Mouse (Mus musculus) erythroblast, embryonic 14.5 days (primary cell): Measurements from ENCODE around the gene Rnf150. TPM values are rescaled to one million over a fixed set of nuclear protein-coding genes. Genes with fewer than 3 reads are reported as not detected.

Experiments used
- H3K27me3 ChIP-seq: 2 replicates; pipeline ENCODE4 v1.6.1; 2012; ENCODE audit warnings: inconsistent platforms; ENCODE audit not compliant: control insufficient read depth
- H3K36me3 ChIP-seq: 2 replicates; pipeline ENCODE4 v1.6.1; 2012; ENCODE audit warnings: mild to moderate bottlenecking, inconsistent platforms; ENCODE audit not compliant: control insufficient read depth
- H3K4me1 ChIP-seq: 2 replicates; pipeline ENCODE4 v1.6.1; 2012; ENCODE audit warnings: inconsistent platforms; ENCODE audit not compliant: control insufficient read depth
- H3K4me3 ChIP-seq: replicated peaks from 2 replicates; pipeline ENCODE3; 2012; ENCODE audit warnings: moderate library complexity, mild to moderate bottlenecking, inconsistent platforms
- H3K9me3 ChIP-seq: 2 replicates; pipeline ENCODE4 v1.6.1; 2012; ENCODE audit warnings: low read length, inconsistent platforms, mixed read lengths; ENCODE audit not compliant: control insufficient read depth
- GATA1 ChIP-seq: IDR thresholded peaks from 2 replicates; pipeline ENCODE4 v1.6.1; 2012; ENCODE audit warnings: low read length, inconsistent platforms, mixed read lengths
- TAL1 ChIP-seq: IDR thresholded peaks from 3 replicates; pipeline ENCODE4 v1.6.1; 2012; ENCODE audit warnings: low read length, inconsistent platforms, mixed read lengths
- polyA plus RNA-seq: library from polyadenylated mRNA; stranded (reverse); fragments of >175 nt; gene quantifications from 2 replicates; pipeline ENCODE4 v1.2.3, GENCODE M21; 2012

Gene Rnf150
- 0.01 TPM in 1 of 2 replicates, not detected in the other for polyA plus RNA-seq

- H3K36me3 ChIP-seq, result no peaks in the 10 kb centered on the region
- TF ChIP-seq GATA1 (no peak), TAL1 (no peak)
- peak within 1 kb of the TSS; percentile 43 for H3K4me3 ChIP-seq
- no peaks in the 10 kb centered on the region; the same call in 1 of the 2 replicates for H3K4me1 ChIP-seq
- H3K9me3 ChIP-seq, result no peaks in the 10 kb centered on the region
- H3K27me3 ChIP-seq, result peaks cover 34% of the 10 kb centered on the region
Measured at GRCm38 (mm10) chr8:82863041-82863744, at the start of gene Rnf150. Gene Rnf150 (plus strand): TSS chr8:82863356.

GRCm38 (mm10) chr8:82826135-82827046 is 36.8 kb upstream of the Rnf150 start:
- H3K36me3 ChIP-seq, result no peaks in the 10 kb centered on the region
- no peaks in the 10 kb centered on the region for H3K4me1 ChIP-seq
- no peaks in the 10 kb centered on the region for H3K9me3 ChIP-seq
- no peaks in the 10 kb centered on the region for H3K27me3 ChIP-seq
- TF ChIP-seq GATA1, result no peak
- TF ChIP-seq TAL1, result no peak
- H3K4me3 ChIP-seq, result no peak overlapping the region

- Histone ChIP-seq H3K36me3 (no peaks in the 10 kb centered on the region), H3K27me3 (no peaks in the 10 kb centered on the region), H3K9me3 (no peaks in the 10 kb centered on the region), H3K4me3 (no peak overlapping the region), H3K4me1 (no peaks in the 10 kb centered on the region)
- TF ChIP-seq TAL1, result no peak
- no peak for TF ChIP-seq GATA1
Measured at GRCm38 (mm10) chr8:82840415-82840814, 22.7 kb upstream of the Rnf150 start.

- TF ChIP-seq GATA1, result no peak
- TF ChIP-seq TAL1, result no peak
- Histone ChIP-seq H3K36me3 (no peaks in the 10 kb centered on the region), H3K9me3 (no peaks in the 10 kb centered on the region), H3K4me3 (no peak overlapping the region), H3K4me1 (no peaks in the 10 kb centered on the region), H3K27me3 (no peaks in the 10 kb centered on the region)
Measured at GRCm38 (mm10) chr8:82840963-82841362, 22.2 kb upstream of the Rnf150 start.

- Histone ChIP-seq H3K9me3 (no peaks in the 10 kb centered on the region), H3K4me3 (no peak overlapping the region), H3K27me3 (no peaks in the 10 kb centered on the region), H3K4me1 (peaks cover 6% of the 10 kb centered on the region), H3K36me3 (no peaks in the 10 kb centered on the region)
- TF ChIP-seq TAL1 (no peak), GATA1 (no peak)
Measured at GRCm38 (mm10) chr8:82841520-82842142, 21.5 kb upstream of the Rnf150 start.

GRCm38 (mm10) chr8:82843697-82844096 is 19.5 kb upstream of the Rnf150 start:
- Histone ChIP-seq H3K27me3 (no peaks in the 10 kb centered on the region), H3K36me3 (no peaks in the 10 kb centered on the region), H3K9me3 (no peaks in the 10 kb centered on the region), H3K4me1 (peaks cover 13% of the 10 kb centered on the region), H3K4me3 (no peak overlapping the region)
- no peak for TF ChIP-seq TAL1
- no peak for TF ChIP-seq GATA1

GRCm38 (mm10) chr8:82844413-82844812 is 18.7 kb upstream of the Rnf150 start:
- H3K9me3 ChIP-seq, result no peaks in the 10 kb centered on the region
- peaks cover 13% of the 10 kb centered on the region for H3K4me1 ChIP-seq
- TF ChIP-seq GATA1 (no peak), TAL1 (no peak)
- H3K27me3 ChIP-seq, result no peaks in the 10 kb centered on the region
- H3K36me3 ChIP-seq, result no peaks in the 10 kb centered on the region
- no peak overlapping the region for H3K4me3 ChIP-seq

- no peak overlapping the region for H3K4me3 ChIP-seq
- no peaks in the 10 kb centered on the region for H3K9me3 ChIP-seq
- peaks cover 13% of the 10 kb centered on the region for H3K4me1 ChIP-seq
- H3K36me3 ChIP-seq, result no peaks in the 10 kb centered on the region
- H3K27me3 ChIP-seq, result no peaks in the 10 kb centered on the region
- TF ChIP-seq TAL1, result no peak
- no peak for TF ChIP-seq GATA1
Measured at GRCm38 (mm10) chr8:82846098-82846497, 17.1 kb upstream of the Rnf150 start.

GRCm38 (mm10) chr8:82846730-82847129 is 16.4 kb upstream of the Rnf150 start:
- TF ChIP-seq TAL1 (no peak), GATA1 (no peak)
- no peaks in the 10 kb centered on the region for H3K9me3 ChIP-seq
- H3K4me3 ChIP-seq, result no peak overlapping the region

More at GRCm38 (mm10) chr8:82846730-82847129, 16.4 kb upstream of the Rnf150 start:
- peaks cover 13% of the 10 kb centered on the region for H3K4me1 ChIP-seq
- no peaks in the 10 kb centered on the region for H3K36me3 ChIP-seq
- no peaks in the 10 kb centered on the region for H3K27me3 ChIP-seq
